Mouse (Mus musculus): ENCODE results near the gene Gm44511. TPM values are rescaled to one million over a fixed set of nuclear protein-coding genes. Genes with fewer than 3 reads are reported as not detected.

Gm44511 gene
- total and polyA plus RNA-seq, 3 experiments: not detected

GRCm38 (mm10) chr6:128852766-128853165 lies 26.7 kb upstream of the Gm44511 start:
- H3K27ac ChIP-seq (ENCODE audit: control insufficient read depth, low read depth, low read length): no peak overlapping the region
- H3K4me1 ChIP-seq (ENCODE audit: control insufficient read depth in 1 of 2, insufficient read depth in 2 of 2, low read length in 2 of 2): peaks cover 0 to 5% of the 10 kb centered on the region in 2 experiments; a peak in 1 of 4 replicates
- no peaks in the 10 kb centered on the region for H3K27me3 ChIP-seq (ENCODE audit: control insufficient read depth in 1 of 2, insufficient read depth in 2 of 2, low read length in 2 of 2)
- DNase-seq (ENCODE audit: low read depth, low spot score): no peak
- no peak overlapping the region for H3K9ac ChIP-seq (ENCODE audit: control insufficient read depth, low read depth, low read length, poor library complexity, severe bottlenecking)
- TF ChIP-seq SMC3 (IDR thresholded peaks at IDR 0.05; ENCODE audit: low read depth, low read length): no peak
- TF ChIP-seq SIN3A (IDR thresholded peaks at IDR 0.05; ENCODE audit: low read length): no peak
- TF ChIP-seq E2F4 (IDR thresholded peaks at IDR 0.05; ENCODE audit: borderline replicate concordance, low read depth, low read length): no peak
- TF ChIP-seq RAD21 (IDR thresholded peaks at IDR 0.05; ENCODE audit: low read depth, low read length): no peak
- TF ChIP-seq CHD2 (IDR thresholded peaks at IDR 0.05; ENCODE audit: low read length): no peak
- TF ChIP-seq JUND (IDR thresholded peaks at IDR 0.05; ENCODE audit: low read depth, low read length): no peak
- no peak for TF ChIP-seq MYC (IDR thresholded peaks at IDR 0.05; ENCODE audit: low read depth, low read length)
- H3K36me3 ChIP-seq (ENCODE audit: control insufficient read depth in 1 of 2, insufficient read depth in 2 of 2, low read length in 2 of 2): peaks cover 0 to 7% of the 10 kb centered on the region in 2 experiments; a peak in 2 of 4 replicates
- H3K79me2 ChIP-seq (ENCODE audit: control insufficient read depth, insufficient read depth, low read length, poor library complexity): no peaks in the 10 kb centered on the region
- no peaks in the 10 kb centered on the region for H3K9me3 ChIP-seq (replicated peaks; ENCODE audit: insufficient read depth, low read length)
- H3K4me3 ChIP-seq (ENCODE audit: control insufficient read depth in 1 of 2, insufficient read depth in 1 of 2, low read depth in 2 of 2, low read length in 2 of 2): no peak overlapping the region

DNA sequence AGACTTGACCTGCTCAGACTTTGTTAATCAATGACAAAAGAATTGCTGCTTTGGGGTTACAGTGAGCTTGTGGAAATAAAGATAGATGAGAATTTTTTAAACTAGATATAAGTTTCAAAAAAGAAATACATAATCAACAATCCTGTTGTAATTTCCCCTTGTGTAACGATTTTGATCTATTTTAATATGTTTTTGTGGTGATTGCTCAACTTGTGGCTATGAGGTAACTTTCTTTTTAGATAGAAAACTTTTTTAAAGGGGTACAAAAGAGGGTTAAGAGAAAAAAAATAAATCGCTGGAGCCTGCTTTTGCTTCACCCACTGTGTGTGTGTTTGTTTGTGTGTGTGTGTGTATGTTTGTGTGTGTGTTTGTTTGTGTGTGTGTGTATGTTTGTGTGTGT lies 25.0 kb upstream of the Gm44511 start:
- H3K79me2 ChIP-seq (ENCODE audit: control insufficient read depth, insufficient read depth, low read length, poor library complexity): no peaks in the 10 kb centered on the region
- H3K4me1 ChIP-seq (ENCODE audit: control insufficient read depth in 1 of 2, insufficient read depth in 2 of 2, low read length in 2 of 2): peaks cover 2 to 14% of the 10 kb centered on the region in 2 experiments; a peak in 3 of 4 replicates
- no peaks in the 10 kb centered on the region for H3K27me3 ChIP-seq (ENCODE audit: control insufficient read depth in 1 of 2, insufficient read depth in 2 of 2, low read length in 2 of 2)
- no peak overlapping the region for H3K4me3 ChIP-seq (ENCODE audit: control insufficient read depth in 1 of 2, insufficient read depth in 1 of 2, low read depth in 2 of 2, low read length in 2 of 2)
- peaks cover 0 to 13% of the 10 kb centered on the region in 2 experiments; a peak in 2 of 4 replicates for H3K36me3 ChIP-seq (ENCODE audit: control insufficient read depth in 1 of 2, insufficient read depth in 2 of 2, low read length in 2 of 2)
- TF ChIP-seq POLR2A (IDR thresholded peaks at IDR 0.05; ENCODE audit: control insufficient read depth in 1 of 2, insufficient read depth in 1 of 2, low read depth in 1 of 2, low read length in 2 of 2, poor library complexity in 1 of 2): no peak
- H3K9ac ChIP-seq (ENCODE audit: control insufficient read depth, low read depth, low read length, poor library complexity, severe bottlenecking): no peak overlapping the region
- H3K9me3 ChIP-seq (replicated peaks; ENCODE audit: insufficient read depth, low read length): no peaks in the 10 kb centered on the region
- no peak for DNase-seq (ENCODE audit: low read depth, low spot score)
- H3K27ac ChIP-seq (ENCODE audit: control insufficient read depth, low read depth, low read length): no peak overlapping the region

DNA sequence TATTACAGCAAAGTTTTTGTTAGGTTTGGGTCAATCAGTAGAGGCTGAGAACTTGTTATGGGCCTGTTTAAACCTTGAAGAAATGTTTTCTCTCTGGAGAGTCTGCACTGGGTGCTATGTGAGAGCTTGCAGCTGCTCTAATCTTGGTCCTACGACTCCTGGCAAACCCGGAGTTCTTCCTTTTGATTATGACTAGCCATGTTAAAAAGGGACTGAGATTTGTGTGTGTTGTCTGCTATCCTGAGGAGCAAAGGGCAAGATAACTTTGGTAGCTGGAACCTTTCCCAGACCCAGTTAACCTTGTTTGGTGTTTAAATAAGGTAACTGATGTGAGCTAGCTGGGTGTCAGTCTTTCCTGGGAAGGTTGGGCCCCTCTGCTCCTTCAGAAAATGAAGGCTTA lies 24.6 kb upstream of the Gm44511 start:
- no peak overlapping the region for H3K9ac ChIP-seq (ENCODE audit: control insufficient read depth, low read depth, low read length, poor library complexity, severe bottlenecking)
- H3K4me1 ChIP-seq (ENCODE audit: control insufficient read depth in 1 of 2, insufficient read depth in 2 of 2, low read length in 2 of 2): peaks cover 2 to 14% of the 10 kb centered on the region in 2 experiments; a peak in 3 of 4 replicates
- no peak overlapping the region for H3K27ac ChIP-seq (ENCODE audit: control insufficient read depth, low read depth, low read length)
- H3K9me3 ChIP-seq (replicated peaks; ENCODE audit: insufficient read depth, low read length): no peaks in the 10 kb centered on the region
- peaks cover 0 to 10% of the 10 kb centered on the region in 2 experiments; a peak in 2 of 4 replicates for H3K36me3 ChIP-seq (ENCODE audit: control insufficient read depth in 1 of 2, insufficient read depth in 2 of 2, low read length in 2 of 2)
- DNase-seq (ENCODE audit: low read depth, low spot score): no peak
- H3K27me3 ChIP-seq (ENCODE audit: control insufficient read depth in 1 of 2, insufficient read depth in 2 of 2, low read length in 2 of 2): no peaks in the 10 kb centered on the region
- no peak overlapping the region for H3K4me3 ChIP-seq (ENCODE audit: control insufficient read depth in 1 of 2, insufficient read depth in 1 of 2, low read depth in 2 of 2, low read length in 2 of 2)
- H3K79me2 ChIP-seq (ENCODE audit: control insufficient read depth, insufficient read depth, low read length, poor library complexity): no peaks in the 10 kb centered on the region
- TF ChIP-seq NELFE (IDR thresholded peaks at IDR 0.05; ENCODE audit: low read depth, low read length): no peak
- TF ChIP-seq BHLHE40 (IDR thresholded peaks at IDR 0.05; ENCODE audit: borderline replicate concordance, low read depth, low read length): no peak
- no peak for TF ChIP-seq GATA1 (IDR thresholded peaks at IDR 0.05; ENCODE audit: low read depth, low read length)
- no peak for TF ChIP-seq MAFK (IDR thresholded peaks at IDR 0.05; ENCODE audit: borderline replicate concordance, low read depth, low read length)
- TF ChIP-seq JUND (IDR thresholded peaks at IDR 0.05; ENCODE audit: low read depth, low read length): no peak
- TF ChIP-seq ZMIZ1 (IDR thresholded peaks at IDR 0.05; ENCODE audit: low read depth, low read length): no peak
- TF ChIP-seq RAD21 (IDR thresholded peaks at IDR 0.05; ENCODE audit: low read depth, low read length): no peak
- TF ChIP-seq POLR2A (IDR thresholded peaks at IDR 0.05; ENCODE audit: control insufficient read depth in 1 of 2, insufficient read depth in 1 of 2, low read depth in 1 of 2, low read length in 2 of 2, poor library complexity in 1 of 2): no peak
- TF ChIP-seq MEF2A (IDR thresholded peaks at IDR 0.05; ENCODE audit: extremely low read depth, insufficient replicate concordance, low read depth, low read length, poor library complexity, severe bottlenecking): no peak
- TF ChIP-seq MAX (IDR thresholded peaks at IDR 0.05; ENCODE audit: low read length): no peak
- TF ChIP-seq SIN3A (IDR thresholded peaks at IDR 0.05; ENCODE audit: low read length): no peak
